Mouse (Mus musculus): ENCODE measurements at regions not wholly inside any gene's neighbourhood (a gene's known extent, or its start where the extent isn't known, plus 50 kb on each side); places are given as distances from the start of the nearest gene placed in this dataset.

- DNase-seq = peak; percentile 39
These were observed 52.0 kb upstream of the 4930432M17Rik start for GRCm38 (mm10) chr3:121618561-121618960.

DNA sequence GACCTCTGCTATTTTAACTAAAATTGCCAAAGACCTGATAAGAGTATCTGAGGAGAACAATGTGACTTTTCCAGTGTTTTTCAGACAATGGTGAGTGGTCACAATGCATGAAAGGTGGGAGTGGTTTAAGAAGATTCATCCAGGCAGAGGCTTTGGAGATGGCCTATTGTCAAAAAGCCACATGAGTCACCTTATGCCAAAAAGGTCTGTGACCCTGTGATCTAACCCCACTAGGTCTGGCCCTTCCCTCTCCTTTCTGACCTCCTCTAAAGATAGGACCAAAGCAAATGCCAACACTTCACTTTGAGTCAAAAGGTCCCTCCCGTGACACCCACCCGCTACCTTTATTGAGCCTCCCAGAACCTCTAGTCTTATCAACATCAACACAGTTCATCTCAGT is 52.4 kb upstream of the 4930432M17Rik start:
- DNase-seq = peak; percentile 55

- peak; percentile 64 for DNase-seq
These were observed 53.2 kb upstream of the 4930432M17Rik start for GRCm38 (mm10) chr3:121617351-121617750.

GRCm38 (mm10) chr3:121616075-121616474 is 54.5 kb upstream of the 4930432M17Rik start:
- DNase-seq = peak; percentile 74

DNA sequence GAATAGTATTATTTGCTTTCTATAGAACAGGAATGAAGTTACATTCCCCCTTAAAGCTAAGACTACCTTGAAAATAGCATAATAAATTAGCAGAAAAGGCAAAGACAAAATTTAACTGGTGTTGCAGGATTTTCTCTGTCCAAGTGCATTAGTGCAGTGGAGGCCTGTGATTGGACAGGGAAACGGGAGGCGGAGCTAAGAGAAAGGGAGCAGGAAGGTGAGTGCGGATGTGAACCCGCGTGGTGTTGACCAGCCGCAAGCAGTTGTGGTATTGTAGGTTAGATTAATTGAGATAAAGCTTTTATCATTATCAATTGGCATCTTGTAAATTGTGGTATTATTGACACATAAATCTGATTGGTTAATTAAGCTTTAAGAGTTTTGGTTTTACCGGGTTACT is 55.8 kb upstream of the 4930432M17Rik start:
- peak; percentile 22 for DNase-seq

- peak; percentile 68 for DNase-seq
These were observed 57.3 kb upstream of the 4930432M17Rik start for GRCm38 (mm10) chr3:121613224-121613623.

DNA sequence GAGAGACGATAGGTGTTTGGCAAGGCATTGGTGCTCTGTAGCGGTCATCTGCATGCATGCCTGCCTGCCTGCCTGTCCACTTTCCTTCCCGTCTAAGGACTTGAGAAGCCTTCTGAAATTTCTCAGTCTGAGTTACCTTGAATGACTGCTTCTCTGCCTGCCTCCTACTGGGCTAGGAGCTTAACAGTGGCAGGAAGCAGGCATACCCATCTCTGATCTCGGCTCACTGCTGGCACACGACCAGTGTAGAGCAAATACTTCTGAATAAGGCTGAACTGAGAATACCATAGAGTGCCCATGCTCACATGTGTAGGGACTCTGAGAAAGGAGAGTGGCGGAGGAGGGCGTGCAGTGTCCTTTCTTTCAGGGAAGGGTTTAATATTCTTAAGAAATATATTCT is 60.7 kb upstream of the 4930432M17Rik start:
- peak; percentile 58 for DNase-seq

GRCm38 (mm10) chr3:121609090-121609489 is 61.5 kb upstream of the 4930432M17Rik start:
- peak; percentile 91 for DNase-seq

DNA sequence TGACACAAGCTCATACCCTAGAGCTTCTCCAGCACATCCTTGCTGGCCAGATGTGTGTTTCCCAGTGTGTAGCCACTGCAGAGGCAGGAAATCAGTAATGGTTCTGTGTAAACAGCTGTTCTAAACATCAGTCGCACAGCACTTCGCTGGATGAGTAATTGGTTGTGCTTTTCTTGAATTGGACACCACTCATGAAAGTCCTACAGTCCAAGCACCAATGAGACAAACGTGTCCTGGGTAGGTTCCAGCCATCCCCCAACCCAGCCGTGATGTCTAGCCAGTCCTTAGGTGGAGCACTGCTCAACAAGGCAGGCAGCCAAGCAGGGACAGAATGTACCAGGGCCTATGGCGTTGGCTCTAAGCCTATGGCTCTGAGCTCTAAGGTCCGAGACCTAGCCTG is 65.8 kb upstream of the 4930432M17Rik start:
- peak; percentile 91 for DNase-seq

GRCm38 (mm10) chr3:121604081-121604480 is 66.5 kb upstream of the 4930432M17Rik start:
- peak; percentile 86 for DNase-seq

DNA sequence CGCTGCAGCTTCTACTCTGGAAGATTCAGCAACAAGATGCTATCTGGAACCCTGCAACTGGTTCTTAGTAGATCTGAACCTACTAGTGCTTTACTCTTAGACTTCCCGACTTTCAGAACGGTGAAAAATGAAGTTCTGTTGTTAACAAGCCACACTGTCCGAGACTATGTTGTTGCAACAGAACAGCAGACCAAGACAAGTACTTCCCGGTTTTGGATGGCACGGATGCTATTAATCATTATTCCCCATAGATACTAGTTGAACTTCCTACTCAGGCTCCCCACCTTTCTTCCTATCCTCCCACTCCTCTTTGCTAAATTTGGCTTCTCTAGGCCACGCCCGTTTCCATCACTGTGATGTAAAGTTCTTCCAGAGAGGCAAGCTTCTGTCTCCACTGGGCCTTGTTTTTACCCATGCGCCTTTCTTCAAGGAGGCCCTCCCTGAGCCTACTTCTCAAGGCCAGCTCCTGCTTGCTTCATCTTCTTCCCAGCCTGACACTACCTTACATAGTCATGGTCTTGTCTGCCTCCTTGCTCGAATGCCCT is 67.7 kb upstream of the 4930432M17Rik start:
- peak; percentile 88 for DNase-seq

DNA sequence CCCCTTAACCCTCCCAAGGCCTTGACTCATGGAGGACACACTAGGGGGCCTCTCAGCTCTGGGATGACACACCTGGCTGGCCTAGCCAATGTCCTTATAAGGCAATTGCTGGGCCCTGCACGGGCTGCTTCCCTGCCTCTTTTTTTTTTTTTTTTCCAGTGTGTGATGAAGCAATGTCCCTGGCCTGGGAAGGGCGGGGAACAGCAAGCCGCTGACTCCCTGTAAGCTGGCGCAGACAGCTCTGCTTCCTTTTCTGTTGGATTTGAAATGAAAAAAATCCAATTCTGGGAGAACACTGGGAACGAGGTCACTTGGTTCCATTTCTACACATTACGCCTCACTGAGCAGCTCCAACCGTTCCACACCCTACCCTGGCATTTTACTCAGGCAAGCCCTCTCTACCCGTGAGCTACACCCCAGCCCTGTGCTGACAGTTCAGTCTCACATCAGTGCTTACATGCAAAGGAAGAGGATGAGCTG is 68.4 kb upstream of the 4930432M17Rik start:
- peak; percentile 98 for DNase-seq

DNA sequence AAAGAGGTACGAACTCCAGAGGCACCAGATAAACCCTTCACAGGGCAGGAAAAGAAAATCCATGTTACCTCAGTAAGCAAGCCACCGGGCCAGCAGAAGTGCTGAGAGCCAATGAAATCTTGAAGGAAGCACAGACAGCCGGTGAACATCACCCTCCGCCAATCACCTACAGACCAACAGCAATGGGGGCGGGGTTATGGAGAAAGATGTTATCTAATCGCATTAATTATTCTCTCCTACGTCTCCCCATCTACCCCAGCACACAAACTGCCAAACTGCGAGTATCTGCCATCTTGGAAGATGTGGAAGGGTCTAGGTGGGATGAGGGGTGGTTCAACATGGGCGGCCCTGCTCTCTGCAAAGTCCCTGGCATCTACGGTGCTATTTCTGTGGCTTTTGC is 68.6 kb upstream of the Slc44a3 start:
- DNase-seq = peak; percentile 89

DNA sequence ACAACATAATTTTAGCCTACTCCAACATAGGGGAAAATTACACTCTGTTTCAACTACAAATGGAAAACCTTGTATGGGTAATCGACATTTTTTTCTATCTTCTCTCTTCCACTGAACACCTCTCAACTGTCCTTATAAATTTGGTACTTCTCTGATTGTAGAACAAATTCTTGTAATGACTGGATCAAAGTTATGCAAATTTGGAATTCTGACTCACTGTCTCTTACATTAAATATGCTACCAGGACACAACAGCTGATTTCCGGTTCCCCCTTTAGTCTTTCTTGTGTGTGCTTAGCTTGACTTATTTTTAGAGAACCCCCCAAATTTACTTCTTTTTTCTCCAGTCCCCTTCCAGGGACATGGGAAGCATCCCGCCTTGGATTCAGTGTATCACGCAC is 68.2 kb upstream of the Slc44a3 start:
- no peak for DNase-seq

GRCm38 (mm10) chr3:121597988-121598387 is 65.8 kb upstream of the Slc44a3 start:
- no peak for DNase-seq

- peak; percentile 89 for DNase-seq
These were observed 65.0 kb upstream of the Slc44a3 start for GRCm38 (mm10) chr3:121597203-121597602.

GRCm38 (mm10) chr3:121594580-121594979 is 62.4 kb upstream of the Slc44a3 start:
- DNase-seq = no peak

- DNase-seq = no peak
These were observed 61.5 kb upstream of the Slc44a3 start for GRCm38 (mm10) chr3:121593598-121594117.

- DNase-seq = no peak
These were observed 60.9 kb upstream of the Slc44a3 start for GRCm38 (mm10) chr3:121593143-121593542.

DNA sequence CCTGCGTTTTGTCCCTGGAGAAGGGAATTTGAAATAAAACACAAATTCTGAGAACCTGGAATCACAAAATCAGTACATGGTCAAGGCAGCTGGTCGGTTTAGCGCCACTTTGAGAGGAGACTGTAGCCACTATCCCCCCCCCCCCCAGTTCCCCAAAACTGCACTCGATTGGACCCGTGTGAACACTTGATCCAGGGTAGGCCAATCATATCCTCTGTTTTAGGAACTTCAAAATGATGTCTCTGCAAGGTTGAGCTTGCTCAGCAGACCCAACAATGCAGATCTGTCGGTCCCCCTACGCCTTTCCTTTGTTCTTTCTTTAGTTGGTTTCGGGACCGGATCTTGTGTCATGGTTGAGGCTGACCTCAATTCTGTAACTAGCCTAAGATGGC is 57.3 kb upstream of the Slc44a3 start:
- DNase-seq = no peak

- DNase-seq = peak; percentile 99
These were observed 56.7 kb upstream of the Slc44a3 start for GRCm38 (mm10) chr3:121588737-121589493.

DNA sequence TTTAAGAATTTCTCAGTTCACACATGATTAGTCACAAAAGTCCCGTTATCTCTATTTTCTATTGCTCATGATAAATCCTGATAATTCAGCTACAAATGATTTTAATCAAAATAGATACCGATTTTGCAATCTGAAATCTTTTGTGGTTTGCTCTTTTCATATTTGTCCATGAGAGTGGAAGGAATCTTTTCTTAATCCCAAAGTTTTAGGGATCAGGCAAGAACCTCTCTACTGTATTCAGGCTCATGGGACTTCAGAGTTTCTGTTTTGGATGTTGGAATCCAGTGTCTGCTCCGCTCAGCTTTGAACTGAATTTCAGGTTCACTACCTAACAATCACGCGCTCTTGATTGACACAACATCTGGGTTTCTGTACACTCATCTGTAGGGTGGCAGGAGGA is 53.1 kb upstream of the Slc44a3 start:
- DNase-seq = no peak

DNA sequence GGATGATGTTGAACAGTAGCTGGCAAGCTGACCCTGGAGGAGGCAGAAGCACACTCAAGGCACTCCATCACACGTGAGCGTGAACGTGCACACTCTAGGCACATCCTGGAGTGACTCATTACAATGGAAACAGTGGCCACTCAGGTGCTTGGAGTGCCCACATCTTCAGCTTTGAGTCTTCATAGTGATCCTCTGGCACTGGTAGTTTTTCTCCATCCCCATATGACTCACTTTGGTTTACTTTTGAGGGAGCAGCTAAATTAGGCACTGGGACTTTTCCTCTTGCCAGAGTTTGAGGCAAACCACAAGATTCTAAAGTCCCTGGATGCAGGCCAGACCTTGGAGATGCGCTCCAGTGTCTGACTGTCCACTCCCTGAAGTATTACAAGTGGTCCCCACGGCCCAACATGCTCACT is 52.5 kb upstream of the Slc44a3 start:
- peak; percentile 94 for DNase-seq

GRCm38 (mm10) chr3:121584317-121584716 is 52.1 kb upstream of the Slc44a3 start:
- no peak for DNase-seq
